Mouse (Mus musculus): ENCODE measurements around the gene Gm49396. TPM values are rescaled to one million over a fixed set of nuclear protein-coding genes. Genes with fewer than 3 reads are reported as not detected.
A peak's percentile ranks its signal among the peaks of the same experiment; 100 is the strongest.

Gm49396 gene
- polyA plus RNA-seq, 1 experiment from 2014 or later: 9.2 TPM

DNA sequence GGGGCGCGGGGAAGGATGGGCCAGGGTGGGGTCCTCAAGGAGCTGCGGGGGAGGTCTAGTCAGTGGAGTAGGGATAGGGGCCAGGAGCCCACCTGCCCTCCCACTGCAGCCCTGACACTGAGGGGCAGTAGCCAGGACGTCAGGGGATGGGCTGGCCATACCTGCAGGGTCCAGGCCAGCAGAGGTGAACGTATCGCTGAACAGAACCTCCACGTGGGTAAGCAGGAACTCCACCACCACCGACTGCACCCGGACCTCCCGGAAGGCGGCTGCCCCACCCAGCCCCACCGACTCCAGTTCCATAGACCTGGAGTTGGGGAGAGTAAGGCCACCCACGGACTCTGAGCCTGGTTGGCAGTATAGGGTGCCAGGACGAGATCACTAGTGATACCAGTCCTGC lies 36.2 kb upstream of the Gm49396 start:
- no peaks in the 10 kb centered on the region for H3K9me3 ChIP-seq (ENCODE audit: control insufficient read depth, low read length)
- H3K36me3 ChIP-seq (ENCODE audit: control insufficient read depth, insufficient read depth, low read length): peaks cover 23% of the 10 kb centered on the region
- H3K27ac ChIP-seq (ENCODE audit: low read length): no peak overlapping the region
- no peak overlapping the region for H3K4me3 ChIP-seq (ENCODE audit: low read length)
- H3K27me3 ChIP-seq (replicated peaks; ENCODE audit: control insufficient read depth, insufficient read depth, low read length): no peaks in the 10 kb centered on the region
- WGBS: 77% methylated on average over 14 of the region's 14 CpGs
- no peak overlapping the region for H3K4me2 ChIP-seq (ENCODE audit: low read depth, low read length)
- H3K9ac ChIP-seq (ENCODE audit: low read depth, low read length): 0 out of 2 replicates have a peak overlapping the region, but pooled peaks have one; percentile 57
- H3K4me1 ChIP-seq (ENCODE audit: control insufficient read depth, insufficient read depth, low read length): peaks cover 10% of the 10 kb centered on the region
- ATAC-seq: no peak

DNA sequence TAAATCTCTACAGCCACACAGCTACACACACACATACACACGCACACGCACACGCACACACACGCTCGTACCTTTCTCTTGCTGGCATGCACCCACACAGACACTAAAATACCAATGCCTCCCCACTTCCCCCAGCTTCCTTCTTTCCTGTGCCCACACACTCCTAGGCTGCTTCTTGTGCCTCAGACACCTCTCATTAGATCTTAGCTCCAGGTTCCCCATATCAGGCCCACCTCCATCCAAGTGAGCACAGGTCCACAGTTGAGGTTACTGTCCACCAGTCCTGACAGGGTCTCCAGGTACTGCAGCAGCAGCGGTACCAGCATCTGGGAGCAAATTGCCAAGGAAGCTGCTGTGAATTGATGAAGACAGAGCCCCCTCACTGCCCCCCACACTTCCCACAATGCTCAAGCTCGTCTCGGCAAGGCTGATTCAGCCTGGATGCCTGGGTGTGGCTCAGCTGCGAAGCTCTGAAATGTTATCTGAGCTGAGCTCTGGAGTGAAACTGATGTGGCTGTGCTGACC lies 31.8 kb upstream of the Gm49396 start:
- H3K9ac ChIP-seq (ENCODE audit: low read depth, low read length): 0 out of 2 replicates have a peak overlapping the region, but pooled peaks have one; percentile 16
- 76% methylated on average over 9 of the region's 9 CpGs for WGBS

GRCm38 (mm10) chr7:30532931-30533330 lies 30.2 kb upstream of the Gm49396 start:
- Histone ChIP-seq H3K9ac (ENCODE audit: low read depth, low read length) (peak overlapping the region; percentile 40; the same call in 1 of the 2 replicates), H3K9me3 (ENCODE audit: control insufficient read depth, low read length) (no peaks in the 10 kb centered on the region), H3K4me1 (ENCODE audit: control insufficient read depth, insufficient read depth, low read length) (peaks cover 27% of the 10 kb centered on the region), H3K27ac (ENCODE audit: low read length) (no peak overlapping the region; the same call in 1 of the 2 replicates), H3K27me3 (replicated peaks; ENCODE audit: control insufficient read depth, insufficient read depth, low read length) (no peaks in the 10 kb centered on the region), H3K4me3 (ENCODE audit: low read length) (no peak overlapping the region), H3K4me2 (ENCODE audit: low read depth, low read length) (peak overlapping the region; percentile 19; the same call in 1 of the 2 replicates), H3K36me3 (ENCODE audit: control insufficient read depth, insufficient read depth, low read length) (peaks cover 10% of the 10 kb centered on the region; the same call in 1 of the 2 replicates)
- WGBS: 40% methylated on average over 8 of the region's 8 CpGs
- ATAC-seq: no peak

More for the DNA sequence above, 31.8 kb upstream of the Gm49396 start:
- Histone ChIP-seq H3K9me3 (ENCODE audit: control insufficient read depth, low read length) (no peaks in the 10 kb centered on the region), H3K4me3 (ENCODE audit: low read length) (no peak overlapping the region), H3K27ac (ENCODE audit: low read length) (no peak overlapping the region), H3K27me3 (replicated peaks; ENCODE audit: control insufficient read depth, insufficient read depth, low read length) (no peaks in the 10 kb centered on the region), H3K36me3 (ENCODE audit: control insufficient read depth, insufficient read depth, low read length) (peaks cover 14% of the 10 kb centered on the region; the same call in 1 of the 2 replicates), H3K4me1 (ENCODE audit: control insufficient read depth, insufficient read depth, low read length) (peaks cover 30% of the 10 kb centered on the region), H3K4me2 (ENCODE audit: low read depth, low read length) (no peak overlapping the region)
- ATAC-seq: no peak

- no peaks in the 10 kb centered on the region for H3K27me3 ChIP-seq (replicated peaks; ENCODE audit: control insufficient read depth, insufficient read depth, low read length)
- ATAC-seq: peak; percentile 16
- 14% methylated on average over 23 of the region's 26 CpGs for WGBS
- peaks cover 27% of the 10 kb centered on the region for H3K4me1 ChIP-seq (ENCODE audit: control insufficient read depth, insufficient read depth, low read length)
- no peak overlapping the region; the same call in 1 of the 2 replicates for H3K27ac ChIP-seq (ENCODE audit: low read length)
- H3K9me3 ChIP-seq (ENCODE audit: control insufficient read depth, low read length): no peaks in the 10 kb centered on the region
- H3K4me3 ChIP-seq (ENCODE audit: low read length): peak overlapping the region; percentile 80
- peaks cover 4% of the 10 kb centered on the region; the same call in 1 of the 2 replicates for H3K36me3 ChIP-seq (ENCODE audit: control insufficient read depth, insufficient read depth, low read length)
- peak overlapping the region; percentile 78 for H3K9ac ChIP-seq (ENCODE audit: low read depth, low read length)
- H3K4me2 ChIP-seq (ENCODE audit: low read depth, low read length): peak overlapping the region; percentile 97
These were observed 29.1 kb upstream of the Gm49396 start for GRCm38 (mm10) chr7:30533941-30534632.

DNA sequence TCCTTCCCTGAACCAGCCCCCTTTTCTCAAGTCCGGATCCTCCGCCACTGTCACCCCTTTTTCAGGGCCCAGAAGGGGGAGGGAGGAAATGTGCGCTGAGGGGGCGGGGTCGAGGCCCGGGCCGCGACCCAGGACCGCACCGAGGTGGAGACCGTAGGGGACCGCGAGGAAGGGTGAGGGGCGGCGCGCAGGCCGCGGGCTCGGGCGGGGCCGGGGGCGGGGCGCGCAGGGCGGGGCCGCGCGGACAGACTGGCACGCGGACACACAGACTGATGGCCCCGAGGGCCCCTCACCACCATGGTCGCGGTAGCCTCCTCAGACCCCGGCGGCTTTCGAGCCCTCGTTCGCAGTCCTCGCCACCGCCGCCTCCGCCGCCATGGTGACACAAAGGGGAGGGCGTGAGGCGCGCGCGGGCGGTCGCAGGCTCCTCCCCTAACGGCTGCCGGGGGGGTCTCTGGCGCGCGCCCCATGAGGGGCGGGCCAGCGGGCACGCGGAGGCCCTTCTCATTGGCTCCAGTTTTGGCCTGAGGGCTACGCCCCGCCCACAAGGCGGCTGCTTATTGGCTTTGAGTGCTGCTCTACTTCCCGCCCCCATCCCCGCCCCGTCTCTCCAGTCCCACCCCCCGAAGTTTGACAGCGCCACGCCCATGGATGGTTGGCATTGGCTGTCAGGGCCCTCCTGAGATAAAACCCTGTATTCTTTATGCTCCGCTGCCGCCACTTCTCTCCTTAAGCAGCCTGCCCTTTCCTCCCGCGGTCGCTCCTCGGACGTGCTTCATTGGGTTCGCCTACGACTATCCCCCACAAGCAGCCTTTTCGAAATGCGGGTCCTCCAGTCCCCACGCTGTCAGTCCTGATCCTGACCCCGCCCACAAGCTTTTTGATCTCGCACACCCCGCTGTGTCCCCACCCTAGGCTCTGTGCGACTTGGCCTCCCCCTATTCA lies 28.2 kb upstream of the Gm49396 start, which contains the start of gene Arhgap33:
Gene Arhgap33 (minus strand): TSS at position 428 of the 945 bp plus-strand sequence.
- H3K27ac ChIP-seq (ENCODE audit: low read length): peak within 1 kb of the TSS; percentile 63
- under 1% methylated on average over 72 of the region's 84 CpGs for WGBS
- H3K9ac ChIP-seq (ENCODE audit: low read depth, low read length): peak within 1 kb of the TSS; percentile 78
- peak; percentile 94 for ATAC-seq
- H3K36me3 ChIP-seq (ENCODE audit: control insufficient read depth, insufficient read depth, low read length): no peaks in the 10 kb centered on the region
- peak within 1 kb of the TSS; percentile 97 for H3K4me2 ChIP-seq (ENCODE audit: low read depth, low read length)
- no peaks in the 10 kb centered on the region for H3K9me3 ChIP-seq (ENCODE audit: control insufficient read depth, low read length)
- peaks cover 27% of the 10 kb centered on the region for H3K4me1 ChIP-seq (ENCODE audit: control insufficient read depth, insufficient read depth, low read length)
- peak within 1 kb of the TSS; percentile 80 for H3K4me3 ChIP-seq (ENCODE audit: low read length)
- no peaks in the 10 kb centered on the region for H3K27me3 ChIP-seq (replicated peaks; ENCODE audit: control insufficient read depth, insufficient read depth, low read length)

DNA sequence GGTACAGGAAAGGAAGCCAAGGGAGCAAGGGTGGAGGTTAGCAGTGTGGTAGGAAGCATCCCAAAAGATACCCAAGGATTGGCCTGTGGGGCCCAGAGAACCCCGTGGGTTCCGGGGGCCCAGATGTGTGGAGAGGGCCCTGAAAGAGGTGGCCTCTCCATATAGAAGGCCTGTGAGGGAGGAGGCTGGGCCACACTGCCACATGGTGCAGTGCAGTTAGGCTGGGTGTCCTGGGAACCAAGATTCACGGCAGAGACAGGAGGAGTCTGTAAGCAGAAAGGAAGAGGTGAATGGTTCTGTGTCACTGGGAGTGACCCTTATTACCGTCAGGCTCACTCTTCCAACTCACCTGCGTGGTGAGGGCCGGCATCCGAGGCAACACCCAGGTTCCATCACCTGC lies 22.6 kb upstream of the Gm49396 start:
- Histone ChIP-seq H3K27me3 (replicated peaks; ENCODE audit: control insufficient read depth, insufficient read depth, low read length) (no peaks in the 10 kb centered on the region), H3K4me3 (ENCODE audit: low read length) (no peak overlapping the region), H3K36me3 (ENCODE audit: control insufficient read depth, insufficient read depth, low read length) (peaks cover 8% of the 10 kb centered on the region; the same call in 1 of the 2 replicates), H3K4me1 (ENCODE audit: control insufficient read depth, insufficient read depth, low read length) (peaks cover under 1% of the 10 kb centered on the region), H3K27ac (ENCODE audit: low read length) (no peak overlapping the region), H3K4me2 (ENCODE audit: low read depth, low read length) (no peak overlapping the region), H3K9me3 (ENCODE audit: control insufficient read depth, low read length) (no peaks in the 10 kb centered on the region), H3K9ac (ENCODE audit: low read depth, low read length) (no peak overlapping the region)
- WGBS: 90% methylated on average over 7 of the region's 7 CpGs
- ATAC-seq: no peak

DNA sequence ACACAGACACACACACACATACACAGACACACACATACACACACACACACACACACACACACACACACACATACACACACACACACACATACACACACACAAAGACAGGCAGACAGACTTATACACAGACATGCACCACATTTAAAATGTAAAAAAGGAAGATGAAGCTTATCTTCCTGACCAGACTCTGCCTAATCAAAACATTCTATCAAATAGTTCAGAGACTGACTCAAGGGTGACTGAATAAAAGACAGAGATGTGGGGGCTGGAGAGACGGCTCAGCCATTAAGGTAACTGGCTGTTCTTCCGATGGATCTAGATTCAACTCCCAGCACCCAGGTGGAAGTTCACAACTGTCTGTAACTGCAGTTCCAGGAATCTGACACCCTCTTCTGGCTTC lies 18.8 kb upstream of the Gm49396 start:
- no peaks in the 10 kb centered on the region for H3K4me1 ChIP-seq (ENCODE audit: control insufficient read depth, insufficient read depth, low read length)
- no peak overlapping the region for H3K27ac ChIP-seq (ENCODE audit: low read length)
- no peak overlapping the region for H3K9ac ChIP-seq (ENCODE audit: low read depth, low read length)
- no peak overlapping the region for H3K4me2 ChIP-seq (ENCODE audit: low read depth, low read length)
- H3K9me3 ChIP-seq (ENCODE audit: control insufficient read depth, low read length): no peaks in the 10 kb centered on the region
- no peak for ATAC-seq
- no peaks in the 10 kb centered on the region for H3K27me3 ChIP-seq (replicated peaks; ENCODE audit: control insufficient read depth, insufficient read depth, low read length)
- H3K36me3 ChIP-seq (ENCODE audit: control insufficient read depth, insufficient read depth, low read length): peaks cover 11% of the 10 kb centered on the region
- no peak overlapping the region for H3K4me3 ChIP-seq (ENCODE audit: low read length)
- 94% methylated on average over 2 of the region's 2 CpGs for WGBS

DNA sequence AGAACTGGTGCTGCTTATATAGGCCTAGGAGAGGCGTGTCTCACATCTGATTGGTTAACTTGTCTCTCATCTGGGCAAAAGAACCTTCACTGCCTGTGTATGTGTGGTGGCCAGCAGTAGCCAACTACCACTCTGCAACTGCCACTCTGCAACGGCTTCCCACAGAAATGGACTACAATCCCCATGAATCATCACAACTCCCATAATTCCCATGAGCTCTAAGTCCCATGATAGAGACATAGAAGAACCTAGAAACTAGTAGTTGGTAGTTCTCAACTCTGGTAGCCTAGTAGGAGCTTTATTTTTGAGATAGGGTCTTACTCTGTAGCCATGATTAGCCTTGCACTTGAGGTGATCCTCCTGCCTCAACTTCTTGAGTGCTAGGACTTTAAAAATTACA lies 13.3 kb upstream of the Gm49396 start:
- no peak overlapping the region for H3K4me3 ChIP-seq (ENCODE audit: low read length)
- H3K4me2 ChIP-seq (ENCODE audit: low read depth, low read length): no peak overlapping the region
- H3K27me3 ChIP-seq (replicated peaks; ENCODE audit: control insufficient read depth, insufficient read depth, low read length): no peaks in the 10 kb centered on the region
- ATAC-seq: no peak
- no peak overlapping the region for H3K9ac ChIP-seq (ENCODE audit: low read depth, low read length)
- peaks cover 9% of the 10 kb centered on the region for H3K4me1 ChIP-seq (ENCODE audit: control insufficient read depth, insufficient read depth, low read length)
- H3K9me3 ChIP-seq (ENCODE audit: control insufficient read depth, low read length): no peaks in the 10 kb centered on the region
- peaks cover 6% of the 10 kb centered on the region for H3K36me3 ChIP-seq (ENCODE audit: control insufficient read depth, insufficient read depth, low read length)
- WGBS: 95% methylated on average over 2 of the region's 2 CpGs
- H3K27ac ChIP-seq (ENCODE audit: low read length): no peak overlapping the region

- H3K4me1 ChIP-seq (ENCODE audit: control insufficient read depth, insufficient read depth, low read length): peaks cover 9% of the 10 kb centered on the region
- no peak overlapping the region for H3K4me2 ChIP-seq (ENCODE audit: low read depth, low read length)
- no peak for ATAC-seq
- 97% methylated on average over 1 of the region's 1 CpGs for WGBS
- no peak overlapping the region for H3K9ac ChIP-seq (ENCODE audit: low read depth, low read length)
- no peaks in the 10 kb centered on the region for H3K27me3 ChIP-seq (replicated peaks; ENCODE audit: control insufficient read depth, insufficient read depth, low read length)
- H3K27ac ChIP-seq (ENCODE audit: low read length): no peak overlapping the region
- H3K36me3 ChIP-seq (ENCODE audit: control insufficient read depth, insufficient read depth, low read length): peaks cover 6% of the 10 kb centered on the region
- H3K4me3 ChIP-seq (ENCODE audit: low read length): no peak overlapping the region
- H3K9me3 ChIP-seq (ENCODE audit: control insufficient read depth, low read length): no peaks in the 10 kb centered on the region
These were observed 12.5 kb upstream of the Gm49396 start for GRCm38 (mm10) chr7:30550603-30551002.

All from intestine, embryonic 16.5 days (tissue).